Mouse (Mus musculus) liver, embryonic 14.5 days (tissue): ENCODE results near the gene Cnnm1. TPM values are rescaled to one million over a fixed set of nuclear protein-coding genes. Genes with fewer than 3 reads are reported as not detected.

ENCODE experiments used
- ATAC-seq: fragments of 200-750 bp; cut with Nextera tagmentation; 2 replicates; pipeline ENCODE4 v1.8.0; 2017; ENCODE audit warnings: moderate number of reproducible peaks, mild to moderate bottlenecking, moderate library complexity; ENCODE audit not compliant: insufficient read depth
- DNase-seq, 3 experiments: peaks; one replicate each; pipeline ENCODE4 v3.0.0-alpha.2; 2012 to 2013; ENCODE audit warnings: low read depth in 3 of 3, low spot score in 3 of 3
- H3K27ac ChIP-seq: fragments of 300-500 bp; sonication (generic); 2 replicates; pipeline ENCODE4 v1.5.1; 2014; ENCODE audit warnings: moderate library complexity, mild to moderate bottlenecking, control low read depth, inconsistent platforms
- H3K27me3 ChIP-seq: fragments of 300-500 bp; sonication (generic); 2 replicates; pipeline ENCODE4 v1.6.1; 2014; ENCODE audit warnings: mild to moderate bottlenecking, low read length, moderate library complexity; ENCODE audit not compliant: control insufficient read depth, insufficient read depth
- H3K36me3 ChIP-seq: fragments of 300-500 bp; sonication (generic); replicated peaks from 2 replicates; pipeline ENCODE4 v1.6.1; 2014; ENCODE audit warnings: low read depth; ENCODE audit not compliant: control insufficient read depth, insufficient read depth
- H3K4me1 ChIP-seq, 2 experiments: fragments of 200-500 bp in 1 of 2; fragments of 300-500 bp in 1 of 2; sonication (generic) in 1 of 2; replicated peaks; 2 replicates each; pipeline ENCODE4 v1.6.1; 2012 to 2014; ENCODE audit warnings: antibody characterized with exemption in 1 of 2, inconsistent platforms in 1 of 2, low read length in 1 of 2; ENCODE audit not compliant: control insufficient read depth in 2 of 2, insufficient read depth in 2 of 2
- H3K4me2 ChIP-seq: fragments of 300-500 bp; sonication (generic); 2 replicates; pipeline ENCODE4 v1.6.1; 2014; ENCODE audit warnings: low read depth, mild to moderate bottlenecking, control low read depth, moderate library complexity
- H3K4me3 ChIP-seq, 2 experiments: fragments of 200-500 bp in 1 of 2; fragments of 300-500 bp in 1 of 2; sonication (generic) in 1 of 2; 2 replicates each; pipeline ENCODE4 v1.5.1; 2012 to 2014; ENCODE audit warnings: low read depth in 2 of 2, low read length in 2 of 2, mild to moderate bottlenecking in 2 of 2, control low read depth in 1 of 2, inconsistent platforms in 1 of 2, moderate library complexity in 1 of 2; ENCODE audit not compliant: insufficient read depth in 1 of 2
- H3K9ac ChIP-seq: fragments of 300-500 bp; sonication (generic); replicated peaks from 2 replicates; pipeline ENCODE4 v1.6.1; 2014; ENCODE audit warnings: mild to moderate bottlenecking, control low read depth, moderate library complexity
- H3K9me3 ChIP-seq: fragments of 300-500 bp; sonication (generic); 2 replicates; pipeline ENCODE4 v1.6.1; 2016; ENCODE audit warnings: low read length, mixed read lengths; ENCODE audit not compliant: control insufficient read depth
- CTCF ChIP-seq: IDR thresholded peaks from 2 replicates; pipeline ENCODE4 v1.5.1; 2016; ENCODE audit warnings: antibody characterized with exemption, low read depth, control low read depth
- EP300 ChIP-seq: IDR thresholded peaks from 2 replicates; pipeline ENCODE4 v1.6.1; 2016; ENCODE audit warnings: antibody characterized with exemption, low read depth
- WGBS: fragments of 180-500 bp; shearing (Covaris S2); extraction: QIAGEN DNeasy Blood & Tissue Kit; methylation state at CpG from one replicate; pipeline ENCODE4 v1.1.7; 2014; ENCODE audit not compliant: insufficient replicate concordance; 5-methylcytosine and 5-hydroxymethylcytosine counted together
- polyA plus RNA-seq, 2 experiments: library from polyadenylated mRNA; depleted of rRNA in 1 of 2; stranded (reverse) in 1 of 2; unstranded in 1 of 2; fragments of >200 nt; fragmentation: Nextera tagmentation in 1 of 2; extraction: Ambion mirVana in 1 of 2; gene quantifications; 2 replicates each; pipeline versions ENCODE4 v1.2.1 to v1.2.3; 2012 to 2014

The Cnnm1 gene
- polyA plus RNA-seq, 2 experiments: 0.08 to 0.17 TPM

DNA sequence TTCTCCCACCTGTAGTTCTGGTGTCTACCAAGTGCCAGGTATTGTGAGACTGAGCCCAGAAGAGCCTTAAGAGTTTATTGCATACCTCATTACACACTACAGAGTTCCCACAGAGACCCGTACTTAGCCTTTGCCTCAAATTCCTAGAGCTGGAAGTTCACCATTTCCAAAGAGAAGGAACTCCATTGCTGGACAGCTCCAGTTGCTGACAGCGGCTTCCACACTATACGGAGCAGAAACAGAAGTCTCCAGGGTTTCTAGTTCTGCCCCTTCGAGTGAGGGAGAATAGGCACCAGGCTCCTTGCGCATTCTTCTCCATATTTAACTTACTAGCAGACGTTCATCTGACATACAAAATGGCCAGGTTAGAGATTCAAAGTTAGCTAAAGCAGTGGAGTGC, 2.0 kb downstream of the Cnnm1 start:
- H3K4me1 ChIP-seq: no peaks in the 10 kb centered on the region
- no peak overlapping the region for H3K4me3 ChIP-seq
- no peak for DNase-seq

DNA sequence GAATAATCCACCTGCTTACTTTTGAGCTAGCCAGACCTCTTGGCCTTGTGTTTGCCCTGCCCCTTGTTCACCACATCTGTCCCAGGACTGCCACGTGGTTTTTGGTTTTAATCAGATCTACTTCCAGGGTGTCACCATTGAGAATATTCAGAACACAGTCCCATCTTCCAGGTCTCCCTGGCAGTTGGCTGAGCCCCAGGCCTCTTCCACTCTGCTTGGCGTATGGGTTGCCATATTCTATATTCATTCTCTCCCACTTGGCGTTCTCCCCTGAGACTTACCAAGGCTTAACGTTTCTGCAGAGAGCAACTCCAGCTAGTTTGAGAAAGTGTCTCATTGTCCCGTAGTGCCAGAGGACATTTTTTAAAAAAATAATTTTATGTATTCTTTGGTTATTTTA, 2.7 kb downstream of the Cnnm1 start:
- no peaks in the 10 kb centered on the region for H3K4me1 ChIP-seq
- H3K4me3 ChIP-seq: no peak overlapping the region
- no peak overlapping the region for H3K27ac ChIP-seq
- TF ChIP-seq CTCF (no peak), EP300 (no peak)
- H3K36me3 ChIP-seq: no peaks in the 10 kb centered on the region
- DNase-seq (no peak), ATAC-seq (no peak)
- peaks cover 56% of the 10 kb centered on the region for H3K27me3 ChIP-seq
- no peaks in the 10 kb centered on the region for H3K9me3 ChIP-seq
- no peak overlapping the region for H3K4me2 ChIP-seq
- 64% methylated on average over 5 of the region's 5 CpGs for WGBS
- no peak overlapping the region for H3K9ac ChIP-seq

More for the DNA sequence above, 2.0 kb downstream of the Cnnm1 start:
- Histone ChIP-seq H3K9me3 (no peaks in the 10 kb centered on the region), H3K36me3 (no peaks in the 10 kb centered on the region), H3K4me2 (no peak overlapping the region), H3K27me3 (peaks cover 57% of the 10 kb centered on the region), H3K9ac (no peak overlapping the region), H3K27ac (no peak overlapping the region)
- ATAC-seq: no peak
- 30% methylated on average over 6 of the region's 6 CpGs for WGBS
- TF ChIP-seq EP300: no peak
- no peak for TF ChIP-seq CTCF

DNA sequence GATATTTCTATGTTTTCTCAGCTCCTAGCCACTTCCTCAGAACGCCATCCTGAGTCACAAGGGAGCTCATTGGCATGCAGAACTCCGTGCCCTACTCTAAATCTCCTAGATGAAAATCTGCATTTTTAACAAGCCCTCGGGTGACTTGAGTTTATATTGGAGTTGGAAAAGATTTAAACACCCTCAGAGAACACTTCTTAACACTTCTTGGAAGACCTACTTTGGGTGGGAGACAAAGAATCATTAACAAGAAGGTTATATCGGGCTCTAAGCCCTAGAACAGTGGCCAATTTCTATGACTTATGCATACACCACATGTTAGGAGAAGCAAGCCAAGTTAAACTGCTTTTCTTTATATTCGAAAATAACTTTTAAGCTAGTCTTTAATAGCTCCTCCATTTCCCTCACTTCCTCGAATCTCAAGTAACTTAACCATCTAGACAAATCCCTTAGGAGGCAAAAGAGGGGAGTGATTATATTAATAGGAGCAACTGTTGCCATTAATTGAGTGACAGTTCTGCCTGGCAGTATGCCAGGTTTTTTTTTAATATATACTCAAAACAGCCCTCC, 4.5 kb downstream of the Cnnm1 start:
- no peak for TF ChIP-seq CTCF
- no peak for TF ChIP-seq EP300
- Histone ChIP-seq H3K27ac (no peak overlapping the region), H3K27me3 (peaks cover 41% of the 10 kb centered on the region), H3K9ac (no peak overlapping the region), H3K4me1 (no peaks in the 10 kb centered on the region), H3K4me3 (no peak overlapping the region), H3K4me2 (no peak overlapping the region), H3K36me3 (no peaks in the 10 kb centered on the region), H3K9me3 (no peaks in the 10 kb centered on the region)
- ATAC-seq (no peak), DNase-seq (no peak)
- 51% methylated on average over 6 of the region's 6 CpGs for WGBS

- peaks cover 0 to 18% of the 10 kb centered on the region in 2 experiments; a peak in 2 of 4 replicates for H3K4me1 ChIP-seq
- TF ChIP-seq EP300: no peak
- no peak for TF ChIP-seq CTCF
- no peak overlapping the region for H3K9ac ChIP-seq
- 81% methylated on average over 10 of the region's 10 CpGs for WGBS
- ATAC-seq (no peak), DNase-seq (no peak)
- no peaks in the 10 kb centered on the region for H3K9me3 ChIP-seq
- no peaks in the 10 kb centered on the region for H3K27me3 ChIP-seq
- no peak overlapping the region for H3K4me3 ChIP-seq
- no peaks in the 10 kb centered on the region for H3K36me3 ChIP-seq
- no peak overlapping the region for H3K27ac ChIP-seq
- no peak overlapping the region for H3K4me2 ChIP-seq
These were observed 11.3 kb downstream of the Cnnm1 start for GRCm38 (mm10) chr19:43451563-43451962.

DNA sequence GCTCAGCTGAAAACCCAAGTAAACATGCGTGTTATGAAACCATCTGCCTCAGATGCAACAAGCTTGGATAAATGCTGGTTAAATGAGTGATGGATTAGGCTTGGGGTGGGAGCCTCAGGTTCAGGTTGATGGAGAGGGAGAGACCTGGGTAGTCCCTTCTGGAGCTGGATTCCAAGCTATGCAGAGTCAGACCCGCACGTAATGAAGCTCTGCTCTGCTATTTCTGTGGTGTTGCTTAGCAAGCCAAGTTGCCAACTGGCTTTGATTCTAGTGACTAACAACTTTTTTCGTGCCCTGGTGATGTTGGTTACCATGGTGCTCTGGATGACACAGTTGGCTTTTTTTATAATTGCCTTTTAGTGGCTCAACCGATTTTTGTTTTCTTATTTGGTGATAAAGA, 11.9 kb downstream of the Cnnm1 start:
- DNase-seq: no peak
- H3K4me1 ChIP-seq: peaks cover 0 to 18% of the 10 kb centered on the region in 2 experiments; a peak in 2 of 4 replicates
- no peak overlapping the region for H3K9ac ChIP-seq
- WGBS: 67% methylated on average over 5 of the region's 5 CpGs
- ATAC-seq: no peak
- no peak for TF ChIP-seq CTCF
- TF ChIP-seq EP300: no peak
- H3K27me3 ChIP-seq: no peaks in the 10 kb centered on the region
- no peak overlapping the region for H3K4me3 ChIP-seq
- H3K27ac ChIP-seq: no peak overlapping the region
- no peaks in the 10 kb centered on the region for H3K36me3 ChIP-seq
- no peaks in the 10 kb centered on the region for H3K9me3 ChIP-seq
- H3K4me2 ChIP-seq: no peak overlapping the region
